Mouse (Mus musculus): ENCODE data around the gene Lrch2.
"Not testable (repeated sequence)": the region's sequence is repeated elsewhere in the genome, so short reads cannot be mapped to it uniquely, and the experiment has no call there.

Gene Lrch2

GRCm38 (mm10) chrX:147553421-147554201 lies at the start of gene Lrch2:
Lrch2 (minus strand) TSS chrX:147554081.
- in situ Hi-C loops (cut with MboI, MseI), result no loop called here

GRCm38 (mm10) chrX:147540934-147541870 lies 12.7 kb downstream of the Lrch2 start:
- in situ Hi-C loops (cut with MboI, MseI), result no loop called here

GRCm38 (mm10) chrX:147538377-147538776 lies 15.5 kb downstream of the Lrch2 start:
- in situ Hi-C loops (cut with MboI, MseI), result no loop called here

GRCm38 (mm10) chrX:147537117-147537516 lies 16.8 kb downstream of the Lrch2 start:
- in situ Hi-C loops (cut with MboI, MseI), result not testable (repeated sequence)

- in situ Hi-C loops (cut with MboI, MseI), result no loop called here
Observed at GRCm38 (mm10) chrX:147535616-147536015, 18.3 kb downstream of the Lrch2 start.

- in situ Hi-C loops (cut with MboI, MseI), result no loop called here
Observed at GRCm38 (mm10) chrX:147531675-147532074, 22.2 kb downstream of the Lrch2 start.

- in situ Hi-C loops (cut with MboI, MseI), result no loop called here
Observed at GRCm38 (mm10) chrX:147527646-147528172, 26.2 kb downstream of the Lrch2 start.

- in situ Hi-C loops (cut with MboI, MseI), result no loop called here
Observed at GRCm38 (mm10) chrX:147489551-147489950, 64.3 kb downstream of the Lrch2 start.

GRCm38 (mm10) chrX:147453610-147454009 lies 100.3 kb downstream of the Lrch2 start, which contains the start of gene Vmn1r239-ps:
Vmn1r239-ps (minus strand) TSS chrX:147453710.
- in situ Hi-C loops (cut with MboI, MseI), result not testable (repeated sequence)

GRCm38 (mm10) chrX:147443386-147443785 lies 110.5 kb downstream of the Lrch2 start:
- in situ Hi-C loops (cut with MboI, MseI), result no loop called here

GRCm38 (mm10) chrX:147435400-147435799 lies 118.5 kb downstream of the Lrch2 start:
- in situ Hi-C loops (cut with MboI, MseI), result no loop called here

- in situ Hi-C loops (cut with MboI, MseI), result no loop called here
Observed at GRCm38 (mm10) chrX:147429753-147430152, 124.1 kb downstream of the Lrch2 start.

GRCm38 (mm10) chrX:147429129-147429528 lies 124.8 kb downstream of the Lrch2 start, which contains the start of gene Il13ra2:
Il13ra2 (minus strand) TSS chrX:147429192.
- in situ Hi-C loops (cut with MboI, MseI), result no loop called here

Data from T-helper 1 cell (primary cell).